Mouse (Mus musculus) adipocyte (in vitro differentiated cells): ENCODE data around the gene Adh1.

Experiments used
- DNase-seq: peaks from one replicate; pipeline ENCODE4 v3.0.0-alpha.2; 2016; ENCODE audit warnings: low spot score

Gene Adh1

GRCm38 (mm10) chr3:138260721-138261669, at the start of gene Adh1:
Gene Adh1, plus strand, starts transcription at chr3:138260991.
- no peak for DNase-seq

- DNase-seq: no peak
Measured at GRCm38 (mm10) chr3:138212431-138212951, 48.3 kb upstream of the Adh1 start.

GRCm38 (mm10) chr3:138215395-138215989, 45.3 kb upstream of the Adh1 start:
- DNase-seq: no peak

DNA sequence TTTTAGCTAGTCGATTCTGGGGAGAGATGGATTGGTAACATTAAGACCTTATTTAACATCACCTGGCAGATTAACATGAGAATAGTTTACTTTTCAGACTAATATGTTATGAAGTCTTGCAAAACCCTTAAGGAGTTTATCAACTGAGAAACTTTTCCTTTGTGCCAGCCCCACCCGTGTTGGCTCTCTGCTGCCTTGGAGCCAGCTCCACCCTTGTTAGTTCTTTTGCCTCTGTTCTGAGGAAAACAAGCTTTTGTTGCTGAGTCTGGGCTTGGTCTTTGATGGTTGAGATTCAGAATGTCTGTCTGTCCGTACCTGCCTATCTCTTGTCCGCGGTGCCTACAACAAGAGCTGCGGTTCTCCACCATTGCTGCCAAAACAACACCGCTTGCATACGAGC, 44.7 kb upstream of the Adh1 start:
- no peak for DNase-seq

DNA sequence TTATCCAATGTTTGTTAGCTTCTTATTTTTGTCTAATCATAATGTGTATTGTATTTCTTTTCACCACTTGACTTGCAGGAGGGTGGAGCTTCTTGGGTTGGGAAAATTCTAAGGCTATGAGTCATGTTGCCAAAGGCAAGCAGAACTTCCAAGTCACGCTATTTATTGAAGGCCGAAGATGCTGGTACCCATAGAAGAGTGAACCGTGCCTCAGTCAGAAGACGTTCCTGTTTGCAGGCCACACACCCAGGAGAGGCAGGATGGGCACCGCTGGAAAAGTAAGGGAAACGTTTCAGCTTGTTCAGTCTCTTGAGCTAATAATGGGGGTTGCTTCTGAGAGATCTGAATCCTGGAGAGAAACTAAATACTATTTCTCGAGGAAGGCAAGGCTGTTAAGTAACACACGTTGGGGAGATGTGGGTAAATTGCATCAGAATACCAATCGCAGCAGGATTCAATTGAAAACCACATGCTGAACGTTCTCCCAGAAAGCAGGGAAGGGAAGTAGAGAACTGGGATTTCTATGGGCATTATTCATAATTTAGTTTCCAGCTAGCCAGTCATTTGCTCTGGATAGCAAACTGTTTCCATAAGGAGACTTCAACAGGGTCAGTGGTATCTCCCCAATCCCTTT, 43.0 kb upstream of the Adh1 start, which contains the start of gene Adh7:
Gene Adh7, plus strand, starts transcription at position 130 of the 634 bp plus-strand sequence.
- DNase-seq: peak; percentile 62

- no peak for DNase-seq
Measured at GRCm38 (mm10) chr3:138221116-138221515, 39.7 kb upstream of the Adh1 start.

DNA sequence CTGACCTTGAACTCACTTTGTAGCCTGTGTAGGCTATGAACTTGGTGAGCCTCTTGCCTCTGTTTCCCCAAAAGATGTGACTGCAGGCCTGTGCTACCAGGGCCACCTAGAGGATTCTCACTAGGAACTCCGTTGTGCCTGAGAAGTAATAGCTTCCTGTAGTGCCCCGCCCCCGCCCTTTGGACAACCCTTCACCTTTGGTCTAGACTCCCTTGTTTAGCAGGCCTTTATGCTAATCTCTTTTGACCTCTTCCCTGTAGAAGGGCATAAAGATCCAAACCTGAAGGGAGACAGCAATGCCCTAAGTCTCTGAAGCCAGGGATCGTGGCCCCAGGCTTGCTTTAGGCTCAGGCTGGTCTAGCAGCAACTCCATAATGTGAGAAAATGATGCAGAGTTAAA, 38.3 kb upstream of the Adh1 start:
- no peak for DNase-seq

DNA sequence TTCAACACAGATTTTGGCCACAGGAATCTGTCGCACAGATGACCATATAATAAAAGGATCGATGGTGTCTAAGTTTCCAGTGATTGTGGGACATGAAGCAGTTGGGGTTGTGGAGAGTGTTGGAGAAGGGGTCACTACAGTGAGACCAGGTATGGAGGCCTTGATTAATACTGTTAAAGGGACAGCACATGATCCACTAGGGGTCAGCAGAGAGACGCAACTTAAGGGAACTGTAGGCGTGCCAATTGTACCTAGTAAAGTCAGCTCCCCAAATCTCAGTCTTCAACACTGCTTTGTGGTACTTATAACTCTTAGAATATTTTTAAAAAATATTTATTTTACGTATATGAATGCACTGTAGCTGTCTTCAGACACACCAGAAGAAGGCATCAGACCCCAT, 37.8 kb upstream of the Adh1 start:
- DNase-seq: peak; percentile 89

- DNase-seq: no peak
Measured at GRCm38 (mm10) chr3:138224363-138224954, 36.3 kb upstream of the Adh1 start.

- no peak for DNase-seq
Measured at GRCm38 (mm10) chr3:138225331-138225730, 35.5 kb upstream of the Adh1 start.

- DNase-seq: no peak
Measured at GRCm38 (mm10) chr3:138225853-138226252, 34.9 kb upstream of the Adh1 start.

GRCm38 (mm10) chr3:138226476-138226875, 34.3 kb upstream of the Adh1 start:
- no peak for DNase-seq

GRCm38 (mm10) chr3:138227082-138227481, 33.7 kb upstream of the Adh1 start:
- no peak for DNase-seq

- DNase-seq: no peak
Measured at GRCm38 (mm10) chr3:138227782-138228181, 33.0 kb upstream of the Adh1 start.

DNA sequence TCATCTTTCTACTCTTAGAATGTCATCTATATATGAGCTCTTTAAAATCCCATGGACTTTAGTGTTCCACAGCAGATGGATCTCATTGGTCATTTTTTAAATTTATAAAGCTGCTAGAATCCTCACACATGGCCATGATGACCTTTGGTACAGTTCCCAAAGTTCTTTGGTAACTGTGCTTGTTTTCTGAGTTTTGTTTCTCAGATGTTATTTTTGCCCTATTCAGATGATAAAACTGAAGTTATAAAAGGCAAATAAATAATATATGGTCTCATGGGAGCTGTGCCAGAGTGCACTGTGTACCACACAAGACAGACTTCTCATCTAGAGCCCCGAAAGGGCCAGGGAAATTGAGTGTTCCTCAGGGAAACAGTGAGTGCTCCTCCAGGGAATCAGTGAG, 31.3 kb upstream of the Adh1 start:
- peak; percentile 87 for DNase-seq

DNA sequence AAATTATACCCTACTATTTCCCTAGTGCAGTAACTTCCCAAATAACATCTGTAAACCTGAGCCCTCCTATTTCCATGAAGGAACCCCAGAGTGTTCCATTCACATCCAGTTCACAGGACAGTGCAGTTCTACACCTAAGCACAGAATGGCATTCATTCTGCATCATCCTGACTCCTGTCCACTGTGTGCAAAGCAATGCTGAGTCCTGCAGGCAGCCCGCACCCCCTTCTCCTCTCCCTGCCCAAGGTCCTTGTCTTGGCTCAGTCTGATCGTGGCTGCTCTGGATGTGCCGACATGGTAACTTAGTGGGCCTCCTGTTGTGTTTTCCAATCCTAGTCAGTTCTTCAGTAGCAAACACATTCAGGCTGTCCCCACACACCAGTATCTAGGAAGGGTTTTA, 30.5 kb upstream of the Adh1 start:
- DNase-seq: no peak

- DNase-seq: no peak
Measured at GRCm38 (mm10) chr3:138231531-138231930, 29.3 kb upstream of the Adh1 start.

DNA sequence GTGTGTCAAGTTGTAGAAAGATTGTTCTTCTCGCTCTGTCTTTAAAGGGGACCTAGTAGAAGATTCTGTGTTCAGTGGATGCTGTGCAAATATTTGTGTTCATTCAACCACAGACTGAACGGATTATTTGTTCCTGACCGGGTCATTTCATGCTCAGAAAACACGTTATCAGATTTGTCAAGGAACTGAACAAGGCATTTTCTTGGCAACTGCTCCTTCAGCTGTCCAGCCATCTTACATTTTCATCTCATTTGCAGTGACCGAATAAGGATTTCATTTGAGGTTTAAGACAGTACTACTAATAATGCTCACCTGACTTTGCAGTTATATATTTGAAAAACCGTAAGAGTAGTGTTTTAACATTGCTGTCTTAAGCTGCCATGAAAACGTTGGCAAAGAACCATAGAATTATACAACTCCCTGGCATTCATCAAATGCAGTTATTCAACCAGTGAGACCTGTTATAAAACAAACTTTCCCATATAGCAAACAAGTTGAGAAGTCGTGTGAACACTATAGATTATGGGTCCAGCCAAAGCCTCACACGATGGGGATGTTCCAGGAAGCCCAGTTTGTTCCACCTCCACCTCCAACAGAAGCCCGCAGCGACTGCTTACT, 24.1 kb upstream of the Adh1 start:
- no peak for DNase-seq

DNA sequence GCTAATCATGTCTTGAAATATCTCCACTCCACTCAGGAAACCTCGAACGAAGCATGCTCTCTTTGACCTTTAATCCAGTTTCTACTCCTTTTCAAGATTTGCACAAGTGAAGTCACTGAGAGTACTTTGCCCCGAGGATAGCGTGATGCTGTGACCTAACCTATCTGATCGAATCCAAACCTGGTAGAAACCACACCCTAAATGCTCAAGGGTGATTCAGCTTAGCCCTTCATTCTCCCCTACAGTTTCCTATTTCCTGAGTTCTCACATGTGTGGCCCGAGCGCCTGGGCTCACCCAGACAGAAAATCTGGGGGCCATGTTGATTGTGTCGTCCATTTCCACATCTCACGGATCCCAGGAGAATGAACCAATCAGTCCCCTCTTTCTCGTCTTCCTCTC, 22.7 kb upstream of the Adh1 start:
- DNase-seq: no peak

- no peak for DNase-seq
Measured at GRCm38 (mm10) chr3:138239461-138239860, 21.3 kb upstream of the Adh1 start.

- DNase-seq: no peak
Measured at GRCm38 (mm10) chr3:138240411-138240810, 20.4 kb upstream of the Adh1 start.

- DNase-seq: no peak
Measured at GRCm38 (mm10) chr3:138240942-138241341, 19.8 kb upstream of the Adh1 start.
